Mouse (Mus musculus): ENCODE data around the gene Fgf23. TPM values are rescaled to one million over a fixed set of nuclear protein-coding genes. Genes with fewer than 3 reads are reported as not detected.

The Fgf23 gene
- not detected for total RNA-seq (2023)

GRCm38 (mm10) chr6:127072817-127073216 is at the start of gene Fgf23:
Fgf23 (plus strand) TSS chr6:127072902.

GRCm38 (mm10) chr6:127109402-127109930 is 36.8 kb downstream of the Fgf23 start, which contains the start of gene Tigar:
Tigar (minus strand) TSS chr6:127109557.

Other genes starting within 250 kb of the Fgf23 start
- gene Ndufa9, start 223.8 kb upstream of the Fgf23 start, total RNA-seq (2023): 61.2 TPM
- gene Akap3, start 219.8 kb upstream of the Fgf23 start, total RNA-seq (2023): not detected
- gene Dyrk4, start 151.1 kb upstream of the Fgf23 start, total RNA-seq (2023): not detected
- 2.3 TPM for gene Rad51ap1, start 133.3 kb upstream of the Fgf23 start, total RNA-seq (2023)
- gene D6Wsu163e, start 132.9 kb upstream of the Fgf23 start, total RNA-seq (2023): 14.0 TPM
- gene Fgf6, start 57.3 kb upstream of the Fgf23 start, total RNA-seq (2023): not detected
- 10.6 TPM for gene Tigar, start 36.7 kb downstream of the Fgf23 start, total RNA-seq (2023)
- gene Ccnd2, start 79.3 kb downstream of the Fgf23 start, total RNA-seq (2023): 257 TPM

All from CD4-positive naive resting alpha-beta T cell, adult 76 days (primary cell).